Comparison of ENCODE assay signal across 15 mouse cellular contexts in genomic region chr7:120034566-120034965, GRCm38 (mm10).
DNase-seq lines count a peak whose midpoint lies in the region; ATAC-seq and TF ChIP-seq lines count a peak whose summit lies in the region.
"Had no signal": no experiment of that assay in that cellular context is flagged by ENCODE, and none has a peak within 500 bp of the region (broad histone marks: within the 10 kb centered on the region; RNA-seq: fewer than 3 reads in every experiment).

No protein-coding gene starts in this region.

- WGBS in forebrain, postnatal 0 days = 70% methylated on average over 1 of the region's 1 CpGs
- whole genome bisulfite sequencing in forebrain, embryonic 10.5 days = 86% methylated on average over 1 of the region's 1 CpGs
- 55% methylated on average over 1 of the region's 1 CpGs for WGBS in midbrain, embryonic 14.5 days
- WGBS in midbrain, embryonic 10.5 days = 96% methylated on average over 1 of the region's 1 CpGs

- TF ChIP-seq POLR2A in brain, embryonic 14.5 days (IDR thresholded peaks at IDR 0.05; ENCODE audit: borderline replicate concordance, extremely low read depth, insufficient read depth, insufficient read length, poor library complexity, severe bottlenecking) = no peak

- H3K4me2 ChIP-seq in forebrain, postnatal 0 days (ENCODE audit: low read depth) = no peak overlapping the region
- no peak overlapping the region for H3K4me2 ChIP-seq in midbrain, embryonic 14.5 days (ENCODE audit: low read length)
- H3K4me2 ChIP-seq: embryonic facial prominence, embryonic 13.5 days; midbrain, embryonic 12.5 days had no signal

- peak; percentile 49 for DNase-seq in forebrain, postnatal 0 days
- no peak for DNase-seq in forebrain, embryonic 10.5 days (ENCODE audit: extremely low spot score, low spot score)
- peak; percentile 42 for DNase-seq in midbrain, embryonic 14.5 days
- no peak for DNase-seq in midbrain, embryonic 10.5 days (ENCODE audit: low spot score)
- peak; percentile 35 for DNase-seq in brain, embryonic 14.5 days (ENCODE audit: low read depth)
- peak; percentile 8 for DNase-seq in layer of hippocampus, adult 9-11 months
- DNase-seq in embryo, embryonic 11 days = no peak
- DNase-seq: cerebellum, adult 11 months; cerebellum, postnatal 36 days; gastrocnemius, postnatal 10 days; heart, postnatal 10 days; thymus, postnatal 25 days had no signal

- no peaks in the 10 kb centered on the region for H3K36me3 ChIP-seq in forebrain, postnatal 0 days (ENCODE audit: insufficient read depth)
- H3K36me3 ChIP-seq in forebrain, embryonic 10.5 days (replicated peaks) = no peaks in the 10 kb centered on the region
- H3K36me3 ChIP-seq in midbrain, embryonic 14.5 days (ENCODE audit: control insufficient read depth, insufficient read depth, low read length) = no peaks in the 10 kb centered on the region
- H3K36me3 ChIP-seq in midbrain, embryonic 10.5 days = no peaks in the 10 kb centered on the region
- H3K36me3 ChIP-seq: embryonic facial prominence, embryonic 13.5 days; midbrain, embryonic 12.5 days had no signal

- H3K27ac ChIP-seq in forebrain, postnatal 0 days (ENCODE audit: low read depth, low read length) = peak overlapping the region; percentile 15; the same call in 1 of the 2 replicates
- H3K27ac ChIP-seq in forebrain, embryonic 10.5 days = no peak overlapping the region
- no peak overlapping the region for H3K27ac ChIP-seq in midbrain, embryonic 14.5 days (replicated peaks; ENCODE audit: low read depth, low read length)
- H3K27ac ChIP-seq in midbrain, embryonic 10.5 days (replicated peaks) = no peak overlapping the region
- H3K27ac ChIP-seq: embryonic facial prominence, embryonic 13.5 days; midbrain, embryonic 12.5 days had no signal

- H3K9me3 ChIP-seq in forebrain, postnatal 0 days (ENCODE audit: low read length) = no peaks in the 10 kb centered on the region
- no peaks in the 10 kb centered on the region for H3K9me3 ChIP-seq in forebrain, embryonic 10.5 days
- no peaks in the 10 kb centered on the region for H3K9me3 ChIP-seq in midbrain, embryonic 14.5 days (ENCODE audit: control insufficient read depth, low read length)
- no peaks in the 10 kb centered on the region for H3K9me3 ChIP-seq in midbrain, embryonic 10.5 days (replicated peaks)
- H3K9me3 ChIP-seq: embryonic facial prominence, embryonic 13.5 days; midbrain, embryonic 12.5 days had no signal

- no peaks in the 10 kb centered on the region for H3K27me3 ChIP-seq in forebrain, postnatal 0 days (ENCODE audit: insufficient read depth, low read length)
- no peaks in the 10 kb centered on the region for H3K27me3 ChIP-seq in forebrain, embryonic 10.5 days (ENCODE audit: poor library complexity, severe bottlenecking)
- H3K27me3 ChIP-seq in midbrain, embryonic 14.5 days (ENCODE audit: control insufficient read depth, insufficient read depth, low read length) = no peaks in the 10 kb centered on the region
- H3K27me3 ChIP-seq in midbrain, embryonic 10.5 days (ENCODE audit: low read depth, poor library complexity, severe bottlenecking) = no peaks in the 10 kb centered on the region
- H3K27me3 ChIP-seq: embryonic facial prominence, embryonic 13.5 days; midbrain, embryonic 12.5 days had no signal

- no peak overlapping the region for H3K9ac ChIP-seq in forebrain, postnatal 0 days
- no peak overlapping the region for H3K9ac ChIP-seq in midbrain, embryonic 14.5 days (replicated peaks; ENCODE audit: low read length)
- H3K9ac ChIP-seq: embryonic facial prominence, embryonic 13.5 days; midbrain, embryonic 12.5 days had no signal

- H3K4me3 ChIP-seq in forebrain, postnatal 0 days (ENCODE audit: low read depth, low read length) = no peak overlapping the region
- no peak overlapping the region for H3K4me3 ChIP-seq in forebrain, embryonic 10.5 days
- no peak overlapping the region for H3K4me3 ChIP-seq in midbrain, embryonic 14.5 days (replicated peaks; ENCODE audit: low read depth, low read length)
- no peak overlapping the region for H3K4me3 ChIP-seq in midbrain, embryonic 10.5 days
- H3K4me3 ChIP-seq: embryonic facial prominence, embryonic 13.5 days; midbrain, embryonic 12.5 days had no signal

- peak; percentile 90 for ATAC-seq in forebrain, postnatal 0 days
- ATAC-seq in midbrain, embryonic 14.5 days (ENCODE audit: low FRiP score, low TSS enrichment) = no peak
- ATAC-seq: Patski had no signal

- H3K4me1 ChIP-seq in forebrain, postnatal 0 days (ENCODE audit: insufficient read depth) = no peaks in the 10 kb centered on the region; the same call in 1 of the 2 replicates
- no peaks in the 10 kb centered on the region for H3K4me1 ChIP-seq in forebrain, embryonic 10.5 days
- no peaks in the 10 kb centered on the region for H3K4me1 ChIP-seq in midbrain, embryonic 14.5 days (ENCODE audit: control insufficient read depth, insufficient read depth, low read length)
- no peaks in the 10 kb centered on the region for H3K4me1 ChIP-seq in midbrain, embryonic 10.5 days
- H3K4me1 ChIP-seq: embryonic facial prominence, embryonic 13.5 days had no signal

- no peak for TF ChIP-seq CTCF in forebrain, postnatal 0 days (IDR thresholded peaks at IDR 0.05; ENCODE audit: low read depth)
- TF ChIP-seq CTCF in brain, embryonic 14.5 days (IDR thresholded peaks at IDR 0.05; ENCODE audit: borderline replicate concordance, extremely low read depth, insufficient read depth, insufficient read length) = no peak

Comparison
In these comparisons a context has a peak if more than half of its experiments do, and no peak if none do; other contexts are left out.
1. DNase-seq: peak in forebrain, postnatal 0 days (single experiment), midbrain, embryonic 14.5 days (single experiment), brain, embryonic 14.5 days (single experiment) and layer of hippocampus, adult 9-11 months (single experiment); none in forebrain, embryonic 10.5 days (single experiment), midbrain, embryonic 10.5 days (single experiment) and embryo, embryonic 11 days (single experiment).